Mouse (Mus musculus): Measurements from ENCODE around the gene Olfr318.
"Not testable (repeated sequence)": the region's sequence is repeated elsewhere in the genome, so short reads cannot be mapped to it uniquely, and the experiment has no call there.

Gene Olfr318

GRCm38 (mm10) chr11:58723914-58724313, at the start of gene Olfr318:
TSS of gene Olfr318 (minus strand) at chr11:58724014.
- no peak for DNase-seq (ENCODE audit: low spot score in 2 of 2)

GRCm38 (mm10) chr11:58772888-58773287, 49.1 kb upstream of the Olfr318 start, which contains the start of gene Olfr315:
TSS of gene Olfr315 (plus strand) at chr11:58773188.
- no peak for DNase-seq (ENCODE audit: low spot score in 2 of 2)

- no peak for DNase-seq (ENCODE audit: low spot score in 2 of 2)
Measured at GRCm38 (mm10) chr11:58752434-58752833, 28.6 kb upstream of the Olfr318 start, which contains the start of gene Olfr316. TSS of gene Olfr316 (plus strand) at chr11:58752734.

- DNase-seq (ENCODE audit: low spot score in 2 of 2): not testable (repeated sequence)
Measured at GRCm38 (mm10) chr11:58751096-58751495, 27.3 kb upstream of the Olfr318 start.

DNA sequence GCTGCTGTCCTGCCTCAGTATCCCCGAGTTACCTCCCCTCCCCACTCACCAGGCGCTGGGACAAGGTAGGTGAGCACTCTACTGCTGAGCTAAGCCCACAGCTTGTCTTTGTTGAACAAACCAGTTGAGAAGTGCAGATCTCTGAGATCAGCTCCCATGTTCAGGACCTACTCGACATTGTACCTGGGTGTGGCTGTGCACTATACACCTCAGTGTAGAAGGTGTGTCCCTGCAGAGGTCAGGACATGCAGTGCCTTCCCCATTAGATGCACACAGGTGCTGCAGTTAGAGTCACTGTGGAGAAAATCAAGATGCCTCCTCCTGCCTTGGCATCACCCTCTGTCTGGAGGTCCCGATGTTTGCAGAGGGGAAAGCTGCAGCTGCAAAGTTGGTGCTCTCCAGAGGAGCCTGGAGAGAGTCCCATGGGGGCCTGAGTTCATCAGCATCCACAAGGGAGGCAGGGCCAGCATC, 15.0 kb upstream of the Olfr318 start, which contains the start of gene Olfr317:
Gene Olfr317, minus strand, starts transcription at position 421 of the 471 bp plus-strand sequence.
- no peak for DNase-seq (ENCODE audit: low spot score in 2 of 2)

GRCm38 (mm10) chr11:58733372-58733771, 9.6 kb upstream of the Olfr318 start:
- DNase-seq (ENCODE audit: low spot score in 2 of 2): no peak

- not testable (repeated sequence) for DNase-seq (ENCODE audit: low spot score in 2 of 2)
Measured at GRCm38 (mm10) chr11:58727896-58728650, 4.3 kb upstream of the Olfr318 start.

- DNase-seq (ENCODE audit: low spot score in 2 of 2): no peak
Measured at GRCm38 (mm10) chr11:58719701-58720100, 4.1 kb downstream of the Olfr318 start.

DNA sequence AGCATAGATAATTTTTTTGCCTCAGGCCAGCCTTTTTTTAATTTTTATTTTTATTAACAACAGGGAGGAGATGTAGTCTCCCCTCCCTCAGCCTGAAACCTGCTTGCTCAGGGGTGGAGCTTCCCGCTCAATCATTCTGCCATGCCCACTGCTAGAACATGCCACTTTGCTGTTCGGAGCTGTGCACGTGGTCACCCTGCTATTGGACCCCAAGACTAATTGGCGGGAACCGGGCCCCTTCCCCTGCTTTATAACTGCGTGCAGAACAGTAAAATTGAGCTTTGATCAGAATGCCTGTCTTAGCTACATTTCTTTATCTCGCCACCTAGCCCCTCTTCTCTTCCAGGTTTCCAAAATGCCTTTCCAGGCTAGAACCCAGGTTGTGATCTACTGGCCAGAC, 6.1 kb downstream of the Olfr318 start:
- DNase-seq (ENCODE audit: low spot score in 2 of 2): not testable (repeated sequence)

GRCm38 (mm10) chr11:58709086-58709485, 14.7 kb downstream of the Olfr318 start:
- DNase-seq (ENCODE audit: low spot score in 2 of 2): no peak

- DNase-seq (ENCODE audit: low spot score in 2 of 2): no peak
Measured at GRCm38 (mm10) chr11:58698862-58699261, 25.0 kb downstream of the Olfr318 start, which contains the start of gene Olfr319. TSS of gene Olfr319 (plus strand) at chr11:58699162.

GRCm38 (mm10) chr11:58680799-58681198, 43.0 kb downstream of the Olfr318 start, which contains the start of gene Olfr320:
TSS of gene Olfr320 (plus strand) at chr11:58681099.
- DNase-seq (ENCODE audit: low spot score in 2 of 2): no peak

- no peak for DNase-seq (ENCODE audit: low spot score in 2 of 2)
Measured at GRCm38 (mm10) chr11:58671825-58672224, 52.0 kb downstream of the Olfr318 start.

GRCm38 (mm10) chr11:58669252-58669651, 54.6 kb downstream of the Olfr318 start:
- no peak for DNase-seq (ENCODE audit: low spot score in 2 of 2)

Data from urinary bladder, adult 18-20 months (tissue).